Mouse (Mus musculus) layer of hippocampus, adult 11-12 months (tissue): ENCODE measurements around the gene Adamtsl2.

ENCODE experiments used
- DNase-seq: peaks from one replicate; pipeline ENCODE4 v3.0.0; 2022; ENCODE audit warnings: low spot score

Adamtsl2 gene

GRCm38 (mm10) chr2:27075485-27075884 lies 3.7 kb upstream of the Adamtsl2 start:
- peak; percentile 55 for DNase-seq

GRCm38 (mm10) chr2:27077655-27078244 lies 1.4 kb upstream of the Adamtsl2 start:
- DNase-seq, result no peak

- DNase-seq, result no peak
Measured at GRCm38 (mm10) chr2:27078312-27078711, 867 bp upstream of the Adamtsl2 start.

- no peak for DNase-seq
Measured at GRCm38 (mm10) chr2:27079649-27080048, 470 bp downstream of the Adamtsl2 start.

GRCm38 (mm10) chr2:27083761-27084475 lies 4.7 kb downstream of the Adamtsl2 start:
- DNase-seq, result no peak

- no peak for DNase-seq
Measured at GRCm38 (mm10) chr2:27084963-27085362, 5.8 kb downstream of the Adamtsl2 start.

- no peak for DNase-seq
Measured at GRCm38 (mm10) chr2:27085801-27086200, 6.6 kb downstream of the Adamtsl2 start.

- no peak for DNase-seq
Measured at GRCm38 (mm10) chr2:27086483-27087010, 7.4 kb downstream of the Adamtsl2 start.

GRCm38 (mm10) chr2:27087581-27087980 lies 8.4 kb downstream of the Adamtsl2 start:
- no peak for DNase-seq

GRCm38 (mm10) chr2:27088071-27088644 lies 9.0 kb downstream of the Adamtsl2 start:
- no peak for DNase-seq

- DNase-seq, result no peak
Measured at GRCm38 (mm10) chr2:27088700-27089099, 9.5 kb downstream of the Adamtsl2 start.

- no peak for DNase-seq
Measured at GRCm38 (mm10) chr2:27089238-27089637, 10.1 kb downstream of the Adamtsl2 start.

- DNase-seq, result no peak
Measured at GRCm38 (mm10) chr2:27095178-27095577, 16.0 kb downstream of the Adamtsl2 start.

- no peak for DNase-seq
Measured at GRCm38 (mm10) chr2:27096341-27096981, 17.3 kb downstream of the Adamtsl2 start.

- DNase-seq, result no peak
Measured at GRCm38 (mm10) chr2:27097241-27097656, 18.1 kb downstream of the Adamtsl2 start.

- DNase-seq, result peak; percentile 49
Measured at GRCm38 (mm10) chr2:27097776-27098175, 18.6 kb downstream of the Adamtsl2 start.

GRCm38 (mm10) chr2:27103554-27103953 lies 24.4 kb downstream of the Adamtsl2 start:
- DNase-seq, result peak; percentile 33

GRCm38 (mm10) chr2:27106816-27107215 lies 27.6 kb downstream of the Adamtsl2 start:
- DNase-seq, result no peak

- no peak for DNase-seq
Measured at GRCm38 (mm10) chr2:27108144-27108543, 29.0 kb downstream of the Adamtsl2 start.

- DNase-seq, result peak; percentile 37
Measured at GRCm38 (mm10) chr2:27109052-27109451, 29.9 kb downstream of the Adamtsl2 start.

GRCm38 (mm10) chr2:27112585-27112984 lies 33.4 kb downstream of the Adamtsl2 start:
- DNase-seq, result no peak

- DNase-seq, result no peak
Measured at GRCm38 (mm10) chr2:27114169-27114568, 35.0 kb downstream of the Adamtsl2 start.

GRCm38 (mm10) chr2:27118452-27118851 lies 39.3 kb downstream of the Adamtsl2 start:
- DNase-seq, result no peak
